Mouse (Mus musculus) adrenal gland (tissue): ENCODE measurements around the gene Uchl5.

Experiments
- intact Hi-C: fragments of 180-260 bp; cut with DNase I; formaldehyde crosslinking; loops from one replicate; pipeline ENCODE4 v1.15.1; 2025

Uchl5 gene

GRCm38 (mm10) chr1:143788584-143789227, 11.6 kb downstream of the Uchl5 start:
- intact Hi-C loops, result no loop called here

GRCm38 (mm10) chr1:143803537-143803936, 26.5 kb downstream of the Uchl5 start:
- intact Hi-C loops, result loop anchor here (5.0 kb wide), 2 partner anchors 394 to 579 kb away; no protein-coding TSS in a partner anchor

- intact Hi-C loops, result no loop called here
These were observed 32.0 kb downstream of the Uchl5 start for GRCm38 (mm10) chr1:143809062-143809461.

- intact Hi-C loops, result loop anchor here (2.0 kb wide), 1 partner anchor 193 kb away; no protein-coding TSS in a partner anchor
These were observed 36.7 kb downstream of the Uchl5 start for GRCm38 (mm10) chr1:143813676-143814360.

- intact Hi-C loops, result no loop called here
These were observed 43.2 kb downstream of the Uchl5 start for GRCm38 (mm10) chr1:143820096-143820877.

- intact Hi-C loops, result no loop called here
These were observed 45.6 kb downstream of the Uchl5 start for GRCm38 (mm10) chr1:143822677-143823076.

- intact Hi-C loops, result no loop called here
These were observed 53.6 kb downstream of the Uchl5 start for GRCm38 (mm10) chr1:143830713-143831112.

- intact Hi-C loops, result no loop called here
These were observed 59.5 kb downstream of the Uchl5 start for GRCm38 (mm10) chr1:143836363-143837182.

- intact Hi-C loops, result no loop called here
These were observed 60.6 kb downstream of the Uchl5 start for GRCm38 (mm10) chr1:143837681-143838080.

- intact Hi-C loops, result no loop called here
These were observed 61.9 kb downstream of the Uchl5 start for GRCm38 (mm10) chr1:143838896-143839410.

- intact Hi-C loops, result loop anchor here (5.0 kb wide), 1 partner anchor 155 kb away; no protein-coding TSS in a partner anchor
These were observed 75.3 kb downstream of the Uchl5 start for GRCm38 (mm10) chr1:143852329-143852728.

- intact Hi-C loops, result loop anchor here (5.0 kb wide), 1 partner anchor 154 kb away; no protein-coding TSS in a partner anchor
These were observed 75.8 kb downstream of the Uchl5 start for GRCm38 (mm10) chr1:143852779-143853358.

GRCm38 (mm10) chr1:143853691-143854115, 76.6 kb downstream of the Uchl5 start:
- intact Hi-C loops, result loop anchor here (5.0 kb wide), 1 partner anchor 154 kb away; no protein-coding TSS in a partner anchor

GRCm38 (mm10) chr1:143855706-143856105, 78.6 kb downstream of the Uchl5 start:
- intact Hi-C loops, result no loop called here
